Comparison of ENCODE assay signal across 9 mouse cellular contexts in the genomic region with DNA sequence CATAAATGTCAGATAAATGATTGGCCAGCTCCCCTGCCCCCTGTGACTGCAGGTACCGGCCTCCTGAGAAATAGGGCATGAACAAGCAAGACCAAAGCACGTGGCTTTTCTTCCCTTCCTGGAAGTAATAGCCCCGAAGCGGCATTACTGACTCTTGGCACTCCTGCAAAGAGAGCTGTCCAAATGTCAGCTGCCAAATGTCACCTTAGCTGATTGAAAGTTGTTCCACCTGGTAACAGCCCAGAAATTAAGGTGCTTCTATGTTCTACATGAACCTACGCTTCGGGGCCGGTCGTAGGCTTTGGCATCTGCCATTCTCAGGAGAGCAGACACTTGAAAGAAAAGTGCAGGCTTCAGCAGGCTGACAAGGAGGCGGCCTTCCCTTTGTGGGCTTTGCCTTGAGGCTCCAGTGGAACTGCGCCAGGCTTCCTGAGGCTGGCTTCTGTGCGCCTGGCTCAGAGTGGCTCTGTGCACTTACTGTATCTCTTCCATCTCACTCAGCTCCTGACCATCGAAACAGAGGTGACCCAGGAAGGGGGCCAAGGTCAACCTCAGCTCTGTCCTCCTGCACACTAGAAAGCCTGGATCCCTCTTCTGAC. TPM values are rescaled to one million over a fixed set of nuclear protein-coding genes. Genes with fewer than 3 reads are reported as not detected.
DNase-seq lines count a peak whose midpoint lies in the region; ATAC-seq and TF ChIP-seq lines count a peak whose summit lies in the region.
"Had no signal": no experiment of that assay in that cellular context is flagged by ENCODE, and none has a peak within 500 bp of the region (broad histone marks: within the 10 kb centered on the region; RNA-seq: fewer than 3 reads in every experiment).

No protein-coding gene starts in this region.

- H3K9me3 ChIP-seq in liver, postnatal 0 days (ENCODE audit: low read length): peaks cover 2% of the 10 kb centered on the region
- no peaks in the 10 kb centered on the region for H3K9me3 ChIP-seq in embryonic facial prominence, embryonic 10.5 days
- H3K9me3 ChIP-seq in lung, postnatal 0 days (ENCODE audit: low read length): peaks cover 4% of the 10 kb centered on the region; the same call in 1 of the 2 replicates

- H3K4me2 ChIP-seq in liver, postnatal 0 days (ENCODE audit: low read depth, low read length): no peak overlapping the region
- H3K4me2 ChIP-seq in lung, postnatal 0 days (replicated peaks; ENCODE audit: low read depth, low read length): no peak overlapping the region
- H3K4me2 ChIP-seq: heart, embryonic 13.5 days had no signal

- no peak for ATAC-seq in liver, postnatal 0 days
- peak; percentile 45 for ATAC-seq in lung, postnatal 0 days
- ATAC-seq in frontal cortex, adult (ENCODE audit: low TSS enrichment): no peak

- no peak overlapping the region for H3K9ac ChIP-seq in liver, postnatal 0 days (replicated peaks)
- H3K9ac ChIP-seq in lung, postnatal 0 days (replicated peaks; ENCODE audit: low read depth): no peak overlapping the region

- no peak for TF ChIP-seq POLR2A in brain, embryonic 14.5 days (IDR thresholded peaks at IDR 0.05; ENCODE audit: borderline replicate concordance, extremely low read depth, insufficient read depth, insufficient read length, poor library complexity, severe bottlenecking)

- TF ChIP-seq CTCF in liver, postnatal 0 days (IDR thresholded peaks at IDR 0.05; ENCODE audit: low read depth): no peak
- TF ChIP-seq CTCF in brain, embryonic 14.5 days (IDR thresholded peaks at IDR 0.05; ENCODE audit: borderline replicate concordance, extremely low read depth, insufficient read depth, insufficient read length): no peak
- no peak for TF ChIP-seq CTCF in lung, postnatal 0 days (IDR thresholded peaks at IDR 0.05)

- peaks cover 16% of the 10 kb centered on the region for H3K4me1 ChIP-seq in liver, postnatal 0 days (ENCODE audit: insufficient read depth)
- H3K4me1 ChIP-seq in embryonic facial prominence, embryonic 10.5 days: no peaks in the 10 kb centered on the region
- no peaks in the 10 kb centered on the region for H3K4me1 ChIP-seq in lung, postnatal 0 days (ENCODE audit: insufficient read depth, low read depth, low read length)

- TF ChIP-seq EP300 in liver, postnatal 0 days (IDR thresholded peaks at IDR 0.05; ENCODE audit: low read depth): no peak
- TF ChIP-seq EP300 in lung, postnatal 0 days (IDR thresholded peaks at IDR 0.05): no peak

- H3K27me3 ChIP-seq in liver, postnatal 0 days (ENCODE audit: insufficient read depth, low read length): no peaks in the 10 kb centered on the region
- H3K27me3 ChIP-seq in embryonic facial prominence, embryonic 10.5 days (replicated peaks; ENCODE audit: low read depth, poor library complexity, severe bottlenecking): no peaks in the 10 kb centered on the region
- H3K27me3 ChIP-seq in lung, postnatal 0 days (replicated peaks; ENCODE audit: insufficient read depth, low read length): no peaks in the 10 kb centered on the region
- H3K27me3 ChIP-seq: heart, embryonic 13.5 days had no signal

- DNase-seq in liver: peak; percentile 13
- DNase-seq in liver, postnatal 0 days: no peak
- peak; percentile 52 for DNase-seq in brain, embryonic 14.5 days (ENCODE audit: low read depth)
- DNase-seq in embryonic facial prominence, embryonic 10.5 days (ENCODE audit: low spot score): no peak
- DNase-seq in lung, postnatal 0 days (ENCODE audit: low spot score): peak; percentile 44
- DNase-seq in left cerebral cortex, postnatal 14 days (ENCODE audit: low spot score in 2 of 2): no peak
- DNase-seq in right cerebral cortex, adult 18-20 months: no peak

- no peak overlapping the region for H3K4me3 ChIP-seq in liver, postnatal 0 days (ENCODE audit: low read depth, low read length)
- no peak overlapping the region for H3K4me3 ChIP-seq in embryonic facial prominence, embryonic 10.5 days
- no peak overlapping the region for H3K4me3 ChIP-seq in lung, postnatal 0 days (ENCODE audit: low read depth, low read length)
- H3K4me3 ChIP-seq: heart, embryonic 13.5 days had no signal

- no peak overlapping the region for H3K27ac ChIP-seq in liver, postnatal 0 days (ENCODE audit: low read depth)
- 0 out of 2 replicates have a peak overlapping the region, but pooled peaks have one; percentile 14 for H3K27ac ChIP-seq in embryonic facial prominence, embryonic 10.5 days (replicated peaks)
- H3K27ac ChIP-seq in lung, postnatal 0 days (ENCODE audit: low read length): no peak overlapping the region
- H3K27ac ChIP-seq: heart, embryonic 13.5 days had no signal

- WGBS in liver, postnatal 0 days (ENCODE audit: insufficient replicate concordance): 71% methylated on average over 12 of the region's 12 CpGs
- 82% methylated on average over 12 of the region's 12 CpGs for WGBS in embryonic facial prominence, embryonic 10.5 days
- WGBS in lung, postnatal 0 days: 37% methylated on average over 12 of the region's 12 CpGs

- intact Hi-C loops in left cerebral cortex, postnatal 14 days (cut with DNase I): no loop called here

- H3K36me3 ChIP-seq in liver, postnatal 0 days (replicated peaks; ENCODE audit: insufficient read depth, low read length): no peaks in the 10 kb centered on the region
- no peaks in the 10 kb centered on the region for H3K36me3 ChIP-seq in embryonic facial prominence, embryonic 10.5 days (replicated peaks)
- H3K36me3 ChIP-seq in lung, postnatal 0 days (ENCODE audit: insufficient read depth, low read length): no peaks in the 10 kb centered on the region
- H3K36me3 ChIP-seq: heart, embryonic 13.5 days had no signal

RNA-seq across cellular contexts. Expression of a gene that starts 16.9 kb away (rescaled TPM):
- 2.1 and 2.8 TPM in 2 replicates for polyA plus RNA-seq in liver, postnatal 0 days (2015; fragmentation: Nextera tagmentation; extraction: Ambion mirVana)
- 6.3 and 8.1 TPM in 2 replicates for polyA plus RNA-seq in brain, embryonic 14.5 days (2012; rRNA removed)
- 16.4 and 16.5 TPM in 2 replicates for polyA plus RNA-seq in embryonic facial prominence, embryonic 10.5 days (2016; fragmentation: Nextera tagmentation; extraction: Ambion mirVana)
- 4.2 and 5.6 TPM in 2 replicates for polyA plus RNA-seq in lung, postnatal 0 days (2015; fragmentation: Nextera tagmentation; extraction: Ambion mirVana)
- total RNA-seq in left cerebral cortex, postnatal 14 days (2021): 1 to 10 TPM; 3.4 to 3.8 TPM

Comparison
In these comparisons a context has a peak if more than half of its experiments do, and no peak if none do; other contexts are left out.
1. DNase-seq: peak in liver (single experiment), brain, embryonic 14.5 days (single experiment) and lung, postnatal 0 days (single experiment); none in liver, postnatal 0 days (single experiment), embryonic facial prominence, embryonic 10.5 days (single experiment), left cerebral cortex, postnatal 14 days (0 of 2) and right cerebral cortex, adult 18-20 months (single experiment).